Mouse (Mus musculus): ENCODE results near the gene Prkar1a.

- TF ChIP-seq POLR2A (IDR thresholded peaks at IDR 0.05; ENCODE audit: borderline replicate concordance, low read depth, low read length): no peak
- TF ChIP-seq CTCF (IDR thresholded peaks at IDR 0.05; ENCODE audit: low read depth, low read length): no peak
These were observed 31.7 kb downstream of the Prkar1a start for GRCm38 (mm10) chr11:109680934-109681333.
